Mouse (Mus musculus) retina, adult 2 months (tissue): ENCODE measurements around the gene Tmem140.

Experiments used
- DNase-seq: peaks from one replicate; pipeline ENCODE4 v3.0.0-alpha.2; 2012; ENCODE audit warnings: low read depth, low spot score

Tmem140 gene

DNA sequence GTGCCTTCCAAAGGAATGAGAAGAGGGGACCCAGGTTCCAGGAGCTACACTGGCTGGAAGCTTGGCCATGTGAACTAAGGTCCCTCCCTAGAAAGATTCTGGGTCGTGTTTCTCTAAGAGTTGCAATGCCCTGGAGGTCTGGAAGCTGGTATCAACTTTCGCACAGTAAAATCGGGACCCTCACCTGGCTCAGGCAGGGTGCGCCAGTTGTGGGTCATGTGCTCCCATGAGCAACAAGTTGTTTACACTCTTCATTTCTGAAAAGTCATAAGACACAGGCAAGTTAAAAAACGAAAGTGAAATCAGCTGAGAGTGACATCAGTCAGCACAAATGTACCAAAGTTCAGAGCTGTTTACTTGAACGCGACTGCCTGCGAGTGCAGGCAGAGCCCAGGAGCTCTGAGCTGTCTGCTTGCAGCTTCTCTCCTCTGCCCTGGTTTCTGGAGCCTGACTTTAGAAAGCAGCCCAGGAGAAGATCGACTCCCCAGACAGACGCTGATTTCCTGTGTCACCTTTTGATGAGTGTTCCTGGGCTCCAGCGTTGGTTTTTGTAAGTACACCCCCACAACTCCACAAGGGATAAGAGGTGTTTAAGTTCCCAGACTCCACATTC is at the start of gene Tmem140:
Tmem140 (plus strand) TSS at position 356 of the 613 bp plus-strand sequence.
- no peak for DNase-seq

DNA sequence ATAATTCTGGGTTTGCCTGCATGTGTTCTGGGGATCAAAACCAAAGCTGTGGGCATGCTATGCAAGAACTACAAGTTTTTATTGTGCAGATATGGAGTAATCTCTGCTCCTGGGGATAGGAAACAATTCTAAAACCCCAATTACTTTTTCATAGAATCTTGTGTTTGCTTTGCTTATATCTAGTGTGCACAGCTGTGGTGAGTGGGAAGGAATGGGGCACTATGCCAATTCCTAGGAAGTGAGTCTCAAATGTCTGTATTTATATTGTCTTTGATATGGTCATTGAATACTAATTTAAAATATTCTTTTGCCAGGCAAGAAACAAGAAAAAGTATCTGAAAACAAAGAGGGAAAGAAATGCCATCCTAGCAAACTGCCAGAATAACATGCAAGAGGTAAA is 38.5 kb upstream of the Tmem140 start:
- DNase-seq: no peak

DNA sequence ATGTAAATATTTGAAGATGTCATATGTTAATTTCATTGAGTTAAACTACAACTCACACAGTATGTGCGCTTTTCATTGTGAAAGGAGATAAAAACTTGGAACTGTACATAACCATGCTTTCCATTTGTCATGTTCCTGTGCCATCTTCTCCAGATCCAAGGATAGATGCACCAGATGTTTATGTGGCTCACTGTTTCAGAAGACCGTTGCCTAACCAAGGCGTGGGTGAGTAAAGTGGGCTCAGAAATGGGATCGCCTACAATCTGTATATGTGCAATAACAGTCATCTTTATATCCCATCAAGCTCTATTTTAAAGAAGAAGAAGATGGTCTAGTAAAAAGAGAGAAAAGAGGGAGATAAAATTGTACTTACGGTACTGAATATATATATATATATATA is 30.6 kb upstream of the Tmem140 start:
- DNase-seq: no peak

DNA sequence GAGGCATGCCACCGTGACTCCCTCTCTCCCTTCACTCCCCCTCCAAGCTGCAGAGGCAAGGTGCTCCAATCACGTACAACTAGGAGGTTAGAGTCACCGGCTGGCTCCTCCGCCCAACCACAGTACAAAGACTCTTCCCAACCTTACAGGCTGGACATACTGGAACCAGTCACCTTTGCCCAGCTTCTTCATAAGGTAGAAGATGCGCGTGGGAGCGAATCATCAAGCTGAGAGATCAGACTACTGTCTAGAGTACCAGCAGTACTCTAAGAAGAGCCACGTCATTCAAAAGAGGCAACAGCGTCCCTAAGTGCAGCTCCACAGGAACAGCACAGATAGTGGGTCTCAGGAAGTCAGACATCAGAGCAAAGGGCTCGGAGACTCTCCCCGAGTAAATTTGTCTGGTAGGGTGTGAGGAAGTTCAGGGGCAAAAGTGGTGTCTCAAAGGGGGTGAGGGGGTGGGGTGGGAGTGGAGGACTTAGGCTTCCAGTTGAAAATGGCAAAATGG is 1.3 kb upstream of the Tmem140 start:
- DNase-seq: no peak

DNA sequence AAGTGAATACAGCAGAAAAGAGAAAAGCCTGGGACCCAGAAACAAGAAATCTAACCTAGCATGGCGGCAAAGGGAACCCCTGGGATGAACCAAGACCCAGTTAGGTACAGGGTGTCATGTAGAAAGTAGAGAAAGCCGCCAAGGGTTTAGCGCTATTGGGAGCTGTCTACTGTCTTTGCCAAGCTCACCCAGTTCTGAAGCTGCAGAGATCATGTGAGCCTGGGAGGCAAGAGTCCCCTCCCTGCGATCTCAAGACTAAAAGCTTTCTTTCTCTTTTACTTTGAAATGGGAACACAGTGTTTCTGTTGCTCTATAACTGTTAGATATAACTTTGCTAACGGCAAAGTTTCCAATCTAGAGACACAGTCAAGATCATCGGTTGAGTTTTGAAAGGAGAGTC is 565 bp upstream of the Tmem140 start:
- DNase-seq: no peak

DNA sequence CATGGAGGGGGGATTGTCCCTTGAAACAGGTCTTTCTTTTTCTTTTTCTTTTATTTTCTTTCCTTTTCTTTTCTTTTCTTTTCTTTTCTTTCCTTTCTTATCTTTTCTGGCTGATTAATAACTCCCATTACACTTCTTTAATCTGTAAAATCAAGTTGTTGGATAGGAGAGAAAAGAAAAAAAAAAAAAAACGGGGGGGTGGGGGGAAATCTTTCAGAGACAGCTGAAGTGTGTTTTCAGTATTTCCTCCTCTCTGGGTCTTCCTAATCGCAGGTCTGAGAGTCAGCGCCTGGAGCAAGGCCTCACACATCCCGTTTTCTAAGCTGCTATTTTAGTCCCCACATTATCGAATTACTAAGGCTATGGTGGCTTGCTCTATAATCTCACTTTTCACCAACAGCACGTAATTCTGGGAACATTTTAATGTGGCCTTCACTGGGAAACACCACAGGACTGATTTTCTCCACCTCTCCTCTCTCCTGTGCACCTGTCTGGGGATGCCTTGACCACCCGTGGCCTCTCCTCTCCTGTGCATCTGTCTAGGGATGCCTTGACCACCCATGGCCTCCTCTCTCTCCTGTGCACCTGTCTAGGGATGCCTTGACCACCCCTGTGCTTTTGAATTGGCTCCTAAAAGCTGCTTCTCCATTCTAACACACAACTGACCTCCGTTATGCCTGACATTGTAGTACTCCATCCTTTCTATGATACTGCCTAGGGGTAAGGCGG is 1.0 kb downstream of the Tmem140 start:
- DNase-seq: no peak

DNA sequence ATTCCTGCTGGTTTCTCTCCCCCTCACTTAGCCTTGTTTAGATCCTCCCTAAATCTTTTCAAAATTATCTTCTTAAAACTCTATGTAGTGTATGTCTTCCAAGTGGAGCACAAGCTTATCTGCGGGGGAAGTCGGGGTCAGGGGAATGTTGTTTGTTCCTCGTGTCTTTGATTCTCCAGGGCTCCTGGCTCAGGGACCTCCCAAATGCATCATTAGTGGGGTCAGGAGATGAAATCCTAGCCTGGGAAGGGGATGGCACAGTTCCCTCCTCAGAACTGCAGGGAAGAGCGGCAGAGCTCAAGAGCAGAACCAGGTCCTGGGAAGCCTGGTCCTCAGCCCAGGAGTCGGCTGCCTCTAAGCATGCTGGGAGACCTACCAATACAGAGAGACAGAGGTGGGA is 2.3 kb downstream of the Tmem140 start:
- no peak for DNase-seq

DNA sequence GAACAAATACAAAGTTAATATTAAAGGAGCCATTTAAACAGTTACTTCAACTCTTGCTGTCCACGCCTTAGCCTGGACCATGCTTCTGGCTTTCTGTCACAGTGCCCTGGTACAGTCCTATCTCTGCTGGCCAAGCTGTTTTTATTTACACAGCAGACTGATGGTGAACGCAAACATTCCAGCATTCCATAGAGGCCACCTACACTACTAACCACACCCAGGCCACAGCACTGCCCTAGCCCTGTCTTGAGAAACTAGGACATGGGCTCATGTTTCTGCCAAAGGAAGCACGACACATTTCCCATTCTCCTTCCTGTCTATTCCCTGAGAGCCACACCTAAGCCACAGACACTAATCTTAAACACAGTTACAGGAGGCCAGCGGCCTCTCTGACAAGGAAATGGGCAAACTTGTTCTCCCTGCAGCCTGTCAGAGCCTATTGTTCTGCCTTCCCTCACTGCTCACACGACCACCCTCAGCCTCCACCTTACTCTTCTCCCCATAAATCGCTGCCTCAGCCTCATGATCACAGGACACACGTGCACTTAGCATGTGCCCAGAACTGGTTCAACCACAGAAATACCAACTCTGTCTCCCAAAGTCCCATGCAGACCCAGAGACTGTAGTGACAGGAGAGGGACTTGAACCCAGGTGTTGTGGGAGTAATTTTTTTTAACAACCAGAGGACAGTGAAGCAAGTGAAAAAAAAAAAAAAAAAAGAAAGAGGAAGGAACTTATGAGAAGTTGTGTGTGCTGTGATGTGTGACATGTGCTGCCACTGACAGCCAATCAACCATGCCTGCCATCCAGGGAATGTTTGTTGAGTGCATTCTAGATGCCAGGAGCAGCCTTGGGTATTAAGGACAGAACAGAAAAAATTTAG is 3.0 kb downstream of the Tmem140 start:
- no peak for DNase-seq

DNA sequence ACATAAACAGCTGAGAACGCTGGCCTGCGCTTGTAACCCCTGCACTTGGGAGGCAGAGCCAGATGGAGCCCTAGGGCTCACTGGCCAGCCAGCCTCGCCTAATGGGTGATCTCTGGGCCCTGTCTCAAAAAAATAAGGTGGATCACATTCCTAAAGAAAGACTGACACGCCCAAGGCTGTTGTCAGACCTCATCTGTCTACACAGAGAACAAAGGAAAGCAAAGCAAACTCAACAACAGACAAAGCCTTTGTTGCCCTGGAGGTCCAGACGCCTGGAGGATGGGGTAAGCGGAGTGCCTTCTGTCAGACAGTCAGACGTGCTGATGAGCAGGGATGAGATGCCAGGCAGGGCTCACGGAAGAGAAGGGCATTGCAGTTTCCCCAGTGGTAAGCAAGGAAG is 3.8 kb downstream of the Tmem140 start:
- DNase-seq: no peak

DNA sequence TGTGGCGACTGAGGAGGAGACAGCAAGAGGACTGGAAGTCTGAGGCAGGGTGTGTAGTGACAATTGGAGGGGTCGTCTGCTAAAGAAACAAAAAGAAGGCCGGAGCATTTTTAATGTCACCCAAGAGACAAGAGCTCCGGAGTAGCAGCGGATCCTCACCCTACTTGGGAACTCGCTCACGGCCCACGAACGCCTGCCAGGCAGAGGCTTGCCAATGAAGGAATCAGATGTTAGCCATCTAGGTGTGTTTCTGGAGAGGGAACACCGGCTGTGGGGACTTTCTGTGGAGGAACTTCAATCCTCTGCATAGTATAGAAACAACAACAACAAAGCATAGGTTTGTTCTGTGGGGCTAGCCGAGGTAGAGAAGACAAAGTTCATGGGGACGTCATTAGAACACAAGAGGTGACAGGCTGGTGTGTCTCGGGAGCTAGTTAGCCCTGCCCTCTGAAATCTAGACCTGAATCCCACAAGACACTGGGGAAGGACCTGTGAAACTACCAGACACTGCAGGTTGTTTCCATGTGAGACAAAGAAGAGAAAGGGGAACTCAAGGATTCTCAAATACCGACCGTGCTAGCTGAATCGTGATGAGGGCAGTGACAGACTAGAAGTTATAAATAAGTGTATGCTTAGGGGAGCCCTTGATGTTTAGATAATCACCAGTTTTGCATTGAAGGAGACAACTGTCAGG is 4.5 kb downstream of the Tmem140 start:
- DNase-seq: no peak

DNA sequence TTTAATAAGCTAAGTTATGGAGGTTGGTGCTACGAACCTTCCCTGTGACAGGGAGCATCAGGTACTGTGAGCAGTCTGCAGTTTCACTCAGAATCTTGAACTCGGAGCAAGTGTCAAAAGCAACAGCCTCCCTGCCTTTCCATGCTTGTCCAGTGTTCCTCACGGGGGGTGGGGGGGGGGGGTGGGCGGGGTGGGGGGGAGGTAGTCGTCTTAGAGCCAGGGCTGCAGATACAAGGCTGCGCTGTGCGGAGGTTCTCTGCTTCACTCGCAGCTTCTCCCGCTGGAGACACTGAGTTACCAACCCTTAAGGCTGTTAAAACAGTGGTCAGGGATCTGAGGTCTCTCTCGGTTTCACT is 5.0 kb downstream of the Tmem140 start:
- DNase-seq: no peak

DNA sequence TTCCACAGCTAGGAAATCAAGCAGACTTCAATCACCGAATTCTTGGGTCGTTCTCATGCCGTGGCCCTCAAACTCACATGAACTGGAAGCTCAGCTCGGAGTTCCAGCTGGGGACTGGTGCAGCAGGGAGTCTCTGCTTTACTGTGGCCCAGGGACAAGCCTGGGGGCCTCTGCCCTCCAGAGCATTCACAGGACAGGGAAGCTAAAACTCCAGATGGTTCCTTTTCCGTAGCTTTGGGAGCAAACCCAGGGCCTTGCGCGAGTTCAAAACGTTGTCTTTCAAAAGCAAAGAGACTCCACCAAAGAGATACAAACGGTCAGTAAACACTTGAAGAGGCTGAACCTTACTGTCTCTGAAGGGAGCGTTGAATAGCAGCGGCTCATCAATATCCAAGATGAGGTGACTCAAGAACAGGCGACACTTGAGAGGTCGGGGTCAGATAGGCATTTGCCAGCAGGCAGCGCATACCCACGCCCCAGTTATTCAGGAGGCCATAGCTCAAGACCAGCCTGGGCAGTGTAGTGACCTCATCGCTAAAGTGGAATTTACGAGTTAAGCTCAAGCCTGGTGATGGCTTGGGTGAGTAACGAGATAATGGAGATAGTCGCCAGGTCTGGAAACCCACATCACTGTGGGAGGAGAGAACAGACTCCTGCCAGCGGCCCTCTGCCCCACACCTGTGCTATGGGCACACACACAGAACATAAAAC is 5.7 kb downstream of the Tmem140 start:
- DNase-seq: no peak

DNA sequence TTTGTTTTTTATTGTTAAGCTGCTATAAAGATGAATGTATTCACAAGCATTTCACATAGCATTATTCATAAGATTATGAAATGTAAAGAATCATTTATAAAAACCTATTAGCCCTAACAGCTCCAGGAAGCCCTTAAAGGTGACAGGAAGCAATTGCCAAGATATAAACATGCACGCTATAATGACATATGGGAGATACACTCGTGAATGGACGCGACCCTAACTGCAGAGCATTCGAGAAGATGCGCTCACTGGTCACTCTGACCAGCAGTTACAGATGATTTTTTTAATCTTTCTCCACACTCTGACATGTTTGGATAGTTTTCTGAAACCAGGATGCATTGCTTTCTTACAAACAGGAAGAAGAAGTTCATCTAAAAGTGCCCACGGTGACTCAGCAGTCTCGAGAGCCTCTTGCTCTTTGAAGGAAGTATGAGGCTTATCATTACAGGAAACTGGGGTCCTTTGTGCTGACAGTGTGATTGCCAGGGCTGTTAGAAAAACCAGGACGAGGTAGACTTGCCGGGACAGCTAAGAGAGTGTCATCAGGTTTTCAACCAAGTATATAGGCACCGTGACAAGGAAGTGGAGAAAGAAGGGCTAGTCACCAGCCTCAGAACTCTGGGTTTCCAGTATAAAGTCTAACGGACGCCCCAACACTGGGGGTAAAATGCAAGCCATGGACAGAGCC is 6.4 kb downstream of the Tmem140 start:
- DNase-seq: no peak

DNA sequence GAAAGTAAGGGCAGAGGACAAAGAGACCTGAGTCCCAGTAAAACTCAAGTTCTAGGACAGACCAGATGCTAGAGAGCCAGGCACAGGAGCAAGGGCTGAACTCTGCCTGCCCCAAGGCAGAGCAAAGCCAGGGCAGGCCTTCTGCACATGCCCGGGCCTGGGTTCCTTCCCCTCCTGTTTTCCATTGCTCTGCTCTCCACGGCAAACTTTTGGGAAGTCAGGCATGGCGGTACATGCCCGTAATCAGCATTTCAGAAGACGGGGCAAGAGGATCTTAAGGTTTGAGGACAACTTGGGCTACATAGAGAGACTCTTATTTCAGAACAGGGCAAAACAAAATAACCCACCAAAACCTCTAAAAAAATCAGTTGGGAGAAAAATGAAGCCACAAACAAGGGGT is 7.2 kb downstream of the Tmem140 start:
- DNase-seq: no peak

DNA sequence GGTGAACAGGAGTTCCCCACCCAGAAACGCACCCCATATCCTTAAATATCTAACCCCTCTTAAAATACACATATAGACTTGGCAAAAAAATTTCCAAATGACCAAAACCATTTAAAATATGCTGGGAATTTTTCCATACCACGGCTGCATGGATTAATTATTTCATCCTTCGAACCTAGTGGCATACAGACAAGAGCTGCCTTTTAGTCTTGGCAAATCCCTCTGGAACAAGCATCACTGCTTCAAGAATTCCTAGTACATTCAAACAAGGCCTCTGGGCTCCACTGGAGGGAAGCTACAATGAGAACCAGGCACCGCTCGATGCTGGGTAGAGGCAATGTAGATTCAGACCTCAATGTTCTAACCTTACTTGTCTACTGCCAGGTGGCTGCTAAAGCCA is 7.8 kb downstream of the Tmem140 start:
- DNase-seq: no peak

DNA sequence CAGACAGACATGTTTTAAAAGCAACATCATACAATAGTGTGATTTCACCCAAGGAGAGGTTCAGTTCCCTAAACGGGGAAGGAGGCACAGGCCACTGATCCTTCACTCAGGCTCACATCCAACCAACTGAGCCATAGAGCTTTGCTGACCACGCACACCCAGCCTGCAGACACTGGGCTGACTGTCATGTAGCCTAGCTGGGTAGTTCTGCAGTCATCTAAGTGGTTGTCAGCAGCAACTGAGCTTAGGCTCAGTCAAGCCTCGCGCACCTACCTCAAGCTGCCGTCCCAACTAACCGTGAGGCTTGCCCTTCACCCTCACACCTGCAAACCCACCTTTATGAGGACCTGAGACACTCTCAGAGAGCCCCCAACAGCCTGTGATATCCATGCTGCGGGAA is 9.0 kb downstream of the Tmem140 start:
- no peak for DNase-seq

DNA sequence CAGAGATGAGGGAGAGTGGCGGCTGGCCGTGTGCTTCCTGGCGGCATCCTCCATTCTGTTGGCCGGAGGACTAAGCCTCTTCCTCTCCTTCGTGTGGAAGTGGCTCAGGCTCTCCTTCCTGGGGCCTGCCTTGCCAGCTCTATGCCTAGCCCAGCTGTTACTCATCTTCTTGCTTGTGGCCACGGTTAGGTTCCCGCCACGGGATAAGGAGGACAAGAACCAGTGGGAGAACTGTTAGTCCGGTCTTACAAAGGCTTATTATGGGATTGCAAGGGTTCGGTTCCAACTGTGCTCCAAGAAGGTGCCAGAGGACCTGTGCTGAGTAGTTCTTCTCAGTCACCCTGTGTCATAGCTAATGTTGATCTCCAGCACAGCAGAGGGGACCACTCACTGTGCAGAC is 9.9 kb downstream of the Tmem140 start:
- no peak for DNase-seq

DNA sequence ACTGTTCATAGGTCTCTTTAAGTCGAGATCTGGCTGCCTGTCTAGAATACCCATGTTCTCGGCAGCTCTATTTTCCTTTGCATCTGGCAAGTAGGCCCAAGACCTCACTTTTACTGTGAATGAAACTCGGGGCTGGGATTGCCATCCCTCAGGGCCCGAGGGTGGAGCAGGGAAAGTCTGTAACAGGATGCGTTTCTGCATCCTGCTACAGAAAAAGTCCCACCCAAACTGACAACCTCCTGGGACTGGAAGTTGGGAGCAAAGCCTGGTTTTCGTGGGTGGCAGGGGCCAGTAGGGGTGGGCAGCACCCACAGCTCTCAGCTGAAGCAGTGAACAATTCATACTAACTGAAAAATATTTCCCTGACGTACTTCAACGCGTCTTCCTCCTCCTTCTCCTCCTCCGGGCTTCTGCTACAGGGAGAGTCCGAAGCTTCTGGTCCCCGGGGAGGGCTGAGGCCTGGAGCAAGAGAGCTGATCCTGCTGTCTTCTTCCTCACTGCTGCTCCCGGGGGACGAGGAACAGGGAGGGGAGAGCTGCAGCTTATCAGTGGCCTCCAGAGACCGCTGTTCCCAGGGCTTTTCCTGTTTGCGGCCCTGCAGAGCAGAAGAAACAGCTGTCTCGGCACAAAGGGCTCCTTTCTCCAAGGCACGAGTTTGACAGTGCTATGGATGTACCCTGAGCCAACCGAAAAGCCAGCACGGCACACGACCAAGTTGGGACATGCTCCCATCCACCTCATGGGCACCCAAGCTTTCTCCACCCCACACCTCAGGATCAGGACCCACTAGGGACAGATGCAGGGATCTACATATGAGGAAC is 11.4 kb downstream of the Tmem140 start:
- no peak for DNase-seq

DNA sequence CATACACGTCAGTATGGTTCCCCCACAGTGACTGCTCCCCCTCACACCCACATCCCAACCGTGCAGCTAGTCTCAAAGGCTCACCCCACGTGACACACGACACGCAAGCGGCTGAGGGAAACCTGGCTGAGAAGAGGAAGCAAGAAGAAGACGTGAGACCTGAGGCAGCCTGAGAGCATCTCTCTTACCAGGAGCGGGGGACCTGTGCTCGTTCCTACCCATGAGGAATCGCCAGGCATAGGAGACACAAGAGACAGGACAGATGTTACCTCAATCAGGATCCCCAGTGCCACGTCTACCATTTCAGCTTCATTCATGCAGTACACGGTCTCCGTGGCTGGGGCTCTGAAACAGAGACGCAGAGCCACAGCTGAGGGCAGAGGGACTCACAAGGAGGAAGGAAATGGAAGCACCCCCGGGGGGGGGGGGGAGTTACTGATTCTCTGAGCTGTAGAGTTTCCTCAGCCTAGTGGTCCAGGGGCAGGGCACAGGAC is 12.4 kb downstream of the Tmem140 start:
- no peak for DNase-seq
